Mouse (Mus musculus) small intestine, adult 2 months (tissue): ENCODE measurements around the gene Mtfr1l.

Source experiments
- CTCF ChIP-seq: fragments of 200-500 bp; IDR thresholded peaks from 2 replicates; pipeline ENCODE4 v1.5.1; 2012; ENCODE audit warnings: low read depth, mild to moderate bottlenecking, control low read depth, inconsistent platforms, low read length, moderate library complexity, mixed read lengths; ENCODE audit not compliant: insufficient replicate concordance, insufficient read length; ENCODE audit errors: extremely low read depth
- POLR2A ChIP-seq: fragments of 200-500 bp; IDR thresholded peaks from 2 replicates; pipeline ENCODE4 v1.6.1; 2012; ENCODE audit warnings: low read depth, mild to moderate bottlenecking, control low read depth, inconsistent platforms, low read length, moderate library complexity

DNA sequence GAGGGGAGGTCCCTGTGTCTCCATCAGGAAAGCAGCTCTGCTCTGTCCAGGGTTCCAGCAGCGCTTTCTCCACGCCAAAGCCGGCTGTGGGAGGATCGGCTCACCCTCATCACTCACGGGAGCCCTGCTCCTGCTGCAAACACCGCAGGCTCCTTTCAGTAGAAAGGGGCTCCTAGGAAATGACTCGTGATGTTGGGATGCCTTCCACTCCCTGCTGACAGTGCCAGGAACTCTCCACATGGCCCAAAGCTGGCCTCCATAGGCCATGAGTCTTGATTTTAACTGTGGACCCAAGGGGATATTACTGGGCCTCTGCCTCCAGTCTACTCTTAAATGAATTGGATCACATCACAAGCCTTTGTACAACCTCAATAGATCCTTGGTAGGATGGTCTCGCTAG, 34.6 kb upstream of the Mtfr1l start:
- no peak for TF ChIP-seq POLR2A
- no peak for TF ChIP-seq CTCF
